Mouse (Mus musculus) CD8-positive naive resting alpha-beta T cell, adult 2 months (primary cell): ENCODE measurements at regions not wholly inside any gene's neighbourhood (a gene's known extent, or its start where the extent isn't known, plus 50 kb on each side); places are given as distances from the start of the nearest gene placed in this dataset.

Experiments used
- DNase-seq, 2 experiments: peaks; one replicate each; pipeline ENCODE4 v3.0.0; 2022; ENCODE audit warnings: low read depth in 2 of 2, low spot score in 2 of 2

- no peak for DNase-seq
These were observed 329.9 kb downstream of the Insc start for GRCm38 (mm10) chr7:115073406-115073805.

DNA sequence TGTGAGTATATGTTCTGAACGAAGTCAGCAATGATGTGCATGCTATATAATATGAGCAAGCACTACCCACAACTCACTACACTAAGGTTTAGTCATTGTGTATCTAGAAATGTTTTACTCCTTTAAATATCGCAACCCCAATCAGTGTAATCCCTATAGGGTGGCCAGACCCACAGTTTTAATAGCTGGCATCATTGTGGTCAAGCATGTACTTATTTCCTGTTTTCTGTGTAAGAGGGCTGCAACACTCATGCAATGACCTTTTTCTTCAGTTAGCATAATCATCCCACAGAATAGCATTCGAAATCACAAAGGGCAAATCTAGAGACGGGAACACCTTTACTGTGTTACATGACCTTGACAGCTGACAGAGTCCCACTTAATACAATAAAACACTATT, 333.3 kb downstream of the Insc start:
- DNase-seq: no peak

DNA sequence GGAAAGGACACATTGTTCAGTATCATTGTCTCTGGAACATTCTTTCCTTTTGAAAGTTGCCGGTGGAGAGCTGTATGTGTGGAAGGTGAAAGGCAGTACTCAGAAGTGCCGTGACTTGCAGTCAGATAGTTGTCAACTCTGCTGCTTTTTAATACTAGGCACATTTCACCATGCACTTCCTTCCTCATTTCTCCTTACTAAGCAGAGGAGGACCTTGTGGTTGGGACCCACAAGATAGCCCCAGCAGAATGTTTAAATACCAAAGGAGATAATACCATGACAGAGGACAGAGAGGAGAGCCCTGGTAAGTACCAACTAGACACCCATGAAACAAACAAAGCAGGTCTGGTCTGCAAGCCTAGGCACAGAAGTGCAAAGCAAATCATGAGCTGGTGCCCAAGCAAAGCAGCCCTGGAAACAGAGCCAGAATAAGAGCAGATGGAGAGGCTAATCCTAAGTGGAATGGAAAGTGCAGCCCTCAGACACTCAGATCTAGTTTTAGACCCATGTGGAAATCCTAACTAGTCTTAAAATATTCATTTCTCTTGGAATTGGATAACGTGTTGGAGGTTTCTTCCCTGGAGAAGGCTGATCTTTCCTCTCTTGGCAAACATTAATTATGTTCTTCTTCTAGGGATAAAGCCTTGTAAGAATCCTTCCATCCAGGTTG, 341.4 kb downstream of the Insc start:
- no peak for DNase-seq

DNA sequence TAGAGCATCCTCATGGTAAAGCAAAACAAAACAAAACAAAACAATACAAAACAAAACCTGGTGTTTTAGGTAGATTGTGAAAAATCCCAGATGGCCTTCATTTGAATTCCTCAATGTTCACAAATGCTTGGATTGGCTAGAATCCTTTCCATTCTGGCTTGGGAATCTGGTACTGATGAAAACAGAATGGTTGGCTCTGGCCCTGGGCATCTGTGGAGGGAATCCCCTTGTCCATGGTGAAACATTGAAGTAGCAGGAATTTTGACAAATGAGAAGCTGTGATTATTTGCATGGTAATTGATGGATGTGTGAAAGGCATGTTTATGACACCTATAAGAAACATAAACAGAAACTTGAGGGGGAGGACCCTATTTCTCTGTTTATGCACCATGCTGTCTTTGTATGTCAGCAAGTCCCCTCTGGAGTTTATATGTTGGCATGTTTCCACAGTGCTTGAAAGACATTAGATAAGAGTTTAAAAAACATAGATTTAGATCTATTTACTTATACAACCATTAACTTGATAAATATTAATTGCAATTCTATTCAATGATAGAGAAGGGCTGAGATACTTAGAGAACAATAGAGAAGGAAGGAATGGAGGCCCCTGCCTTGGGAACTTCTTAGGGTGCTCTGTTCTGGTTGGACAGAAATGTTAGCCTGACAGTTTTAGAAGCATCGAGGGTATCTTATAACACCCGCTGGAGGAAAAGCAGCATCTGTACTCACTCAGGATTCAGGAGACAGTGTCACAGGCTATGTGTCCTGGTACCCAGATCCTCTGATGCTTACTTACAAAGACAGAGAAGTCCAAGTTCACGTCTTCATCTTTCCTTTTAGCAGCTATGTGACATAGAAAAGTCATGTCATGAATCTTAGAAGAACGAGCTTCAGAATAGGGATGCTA, 343.3 kb downstream of the Insc start:
- DNase-seq: no peak

GRCm38 (mm10) chr7:115092481-115093050, 349.1 kb downstream of the Insc start:
- DNase-seq: no peak

DNA sequence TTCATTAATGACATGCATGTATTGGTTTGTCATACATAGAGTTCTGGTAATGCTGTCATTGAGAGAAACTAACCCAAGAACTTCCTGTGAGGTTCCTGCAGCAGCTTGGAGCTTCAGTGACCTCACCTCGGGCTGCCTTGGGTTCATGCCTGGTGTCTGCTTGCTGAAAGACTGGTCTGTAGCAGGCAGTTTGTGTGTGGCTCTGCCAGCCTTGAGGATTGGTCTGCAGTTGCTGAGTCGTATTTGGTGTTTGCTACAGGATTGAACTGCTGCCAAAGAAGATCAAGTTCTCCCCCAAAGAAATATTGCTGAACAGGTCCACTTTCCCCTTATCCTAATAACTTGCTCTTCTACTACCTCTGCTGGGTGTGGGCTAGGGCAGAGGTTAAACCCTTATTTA, 362.5 kb downstream of the Insc start:
- no peak for DNase-seq

- DNase-seq: no peak
These were observed 368.8 kb downstream of the Insc start for GRCm38 (mm10) chr7:115112282-115112681.

- no peak for DNase-seq
These were observed 379.8 kb downstream of the Insc start for GRCm38 (mm10) chr7:115123283-115123682.

DNA sequence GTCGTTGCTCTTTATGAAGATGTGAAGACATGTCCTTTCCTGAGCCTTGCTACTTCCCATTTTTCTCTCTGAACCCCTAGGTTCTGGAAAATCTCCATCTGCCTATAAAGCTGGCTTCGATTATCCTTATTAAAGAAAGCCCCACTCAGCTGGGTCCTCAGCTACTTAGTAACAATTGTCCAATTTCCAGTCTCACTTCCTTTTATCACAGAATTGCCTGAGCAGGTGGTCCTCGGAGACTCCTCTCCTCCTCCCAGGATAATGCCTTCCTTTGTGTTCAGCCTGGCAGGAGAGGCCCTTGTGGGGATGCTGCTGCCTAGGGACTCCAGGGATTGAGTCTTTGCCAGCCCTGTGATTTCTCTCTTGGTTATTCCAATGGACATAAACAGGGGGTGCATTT, 385.5 kb downstream of the Insc start:
- DNase-seq: no peak

DNA sequence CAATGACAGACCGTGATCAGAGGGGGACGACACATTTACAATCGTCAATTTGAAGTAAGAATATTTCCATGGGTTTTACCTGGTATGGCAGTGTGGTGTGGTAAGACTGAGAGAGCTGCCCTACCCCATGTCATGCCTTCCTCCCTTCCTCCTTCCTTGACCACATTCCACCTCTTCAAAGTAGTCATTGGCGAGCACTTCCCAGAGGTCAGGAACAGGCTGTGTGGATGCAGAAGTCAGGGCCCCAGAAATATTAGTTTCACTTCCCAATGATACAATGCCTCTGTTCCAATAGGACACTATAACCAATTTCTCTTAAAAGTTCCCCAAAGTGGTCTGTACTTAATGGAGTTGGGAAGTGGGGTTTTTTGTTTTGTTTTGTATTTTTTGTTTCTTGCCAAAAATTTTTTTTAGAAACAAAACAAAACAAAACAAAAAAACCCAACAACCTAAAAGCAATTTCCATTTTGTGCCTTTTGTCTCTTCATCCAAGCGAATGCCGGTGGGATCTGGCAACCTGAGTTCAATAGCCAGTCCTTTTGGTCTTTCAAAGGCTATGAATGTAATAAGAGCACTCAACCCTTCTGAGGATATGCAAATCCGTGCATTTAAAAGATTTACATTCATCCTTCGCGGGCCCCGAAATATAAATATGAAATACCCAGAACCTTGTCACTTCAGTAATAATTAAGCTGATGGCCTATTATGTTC, 387.9 kb downstream of the Insc start:
- DNase-seq: no peak

DNA sequence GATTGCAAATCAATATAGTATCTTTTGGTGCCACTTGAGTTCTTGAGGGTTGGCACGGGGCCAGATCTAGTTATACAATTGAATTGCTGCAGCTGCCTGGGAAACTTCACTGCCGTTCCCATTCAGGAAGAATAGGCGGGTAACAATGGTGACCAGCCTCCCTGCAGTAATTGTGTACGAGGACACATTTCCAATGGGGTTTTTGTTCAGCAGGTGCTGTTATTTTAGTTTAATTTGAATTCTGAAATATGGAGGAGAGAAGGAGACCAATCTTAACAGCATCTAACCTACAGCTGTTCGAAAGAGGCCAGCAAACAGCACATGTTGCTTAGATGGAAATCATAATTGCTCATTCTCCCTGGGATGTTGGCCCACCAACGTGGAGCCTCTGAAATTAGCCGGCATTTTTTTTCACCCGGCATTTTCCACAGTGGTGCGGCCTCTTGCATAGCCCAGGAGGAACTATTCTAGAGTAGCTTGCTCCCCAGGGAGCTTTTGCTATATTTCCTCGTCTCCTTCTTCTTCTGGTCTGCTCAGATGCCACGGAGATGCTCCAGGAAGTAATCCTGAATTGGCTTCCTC, 388.6 kb downstream of the Insc start:
- no peak for DNase-seq

DNA sequence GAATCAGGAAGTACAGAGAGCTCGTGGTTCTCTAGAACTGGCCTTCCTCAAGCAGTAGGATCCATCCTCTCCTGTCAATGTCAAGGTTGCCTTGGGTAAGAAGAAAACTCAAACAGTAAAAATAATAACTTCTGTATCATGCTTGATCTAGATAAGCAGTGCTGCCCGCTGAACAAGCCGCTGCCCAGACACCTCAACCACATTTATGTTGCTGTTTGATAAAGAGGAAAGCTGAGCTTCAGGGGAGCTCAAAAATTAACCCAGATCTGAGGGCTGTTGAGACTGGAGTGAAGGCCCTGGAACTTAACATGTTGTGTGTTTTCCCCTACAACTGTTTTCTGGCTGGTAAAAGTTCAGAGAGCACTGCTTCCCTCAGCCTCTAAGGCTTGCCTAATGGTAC, 389.1 kb downstream of the Insc start:
- DNase-seq: no peak

DNA sequence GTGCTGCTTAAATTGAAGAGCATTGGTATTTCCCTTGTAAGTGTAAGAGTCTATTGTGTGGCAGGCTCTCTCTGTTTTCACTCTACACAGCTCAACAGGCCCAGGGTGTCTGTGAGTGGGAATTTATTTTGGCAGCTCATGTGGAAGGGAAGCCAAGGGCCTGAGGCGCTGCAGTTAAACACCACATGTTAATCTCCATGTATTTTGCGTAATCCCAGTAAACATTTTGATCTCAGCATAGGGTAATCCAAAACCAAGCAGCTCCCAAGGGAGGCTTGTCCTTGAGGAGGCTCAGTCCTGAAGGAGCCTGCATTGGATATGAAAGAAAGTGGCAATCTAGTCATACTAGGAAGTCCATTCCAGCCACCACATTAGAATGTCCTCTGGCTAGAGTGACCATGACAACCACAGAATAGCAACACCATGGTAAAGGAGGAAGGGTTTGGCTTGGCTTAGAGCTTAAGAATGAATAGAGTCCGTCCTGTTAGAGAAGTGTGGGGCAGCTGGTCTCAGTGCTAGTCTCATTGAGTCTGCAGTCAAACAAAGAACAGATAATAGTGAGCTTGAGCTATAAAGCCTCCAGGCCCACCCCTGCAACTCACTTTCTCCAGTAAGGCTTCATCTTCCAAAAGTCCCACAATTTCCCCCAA, 391.6 kb downstream of the Insc start:
- no peak for DNase-seq

DNA sequence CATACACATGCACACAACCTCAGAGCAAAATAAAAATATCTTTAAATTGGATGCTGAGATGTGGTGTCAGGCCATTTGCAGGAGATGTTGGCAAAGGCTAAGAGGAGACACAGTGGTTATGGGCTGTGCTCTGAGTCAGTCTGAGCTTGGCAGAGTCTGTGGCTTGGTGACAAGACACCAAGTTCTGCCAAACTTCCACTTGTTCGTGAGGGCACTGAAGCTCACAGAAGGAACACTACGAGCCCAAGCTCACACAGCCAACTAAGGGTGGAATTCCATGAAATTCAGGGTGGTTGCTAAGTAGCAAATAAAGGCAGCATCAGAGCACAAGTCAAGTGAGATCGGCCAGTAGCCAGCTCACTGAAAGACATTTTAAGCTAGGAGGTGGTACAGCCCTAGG, 396.8 kb downstream of the Insc start:
- no peak for DNase-seq

DNA sequence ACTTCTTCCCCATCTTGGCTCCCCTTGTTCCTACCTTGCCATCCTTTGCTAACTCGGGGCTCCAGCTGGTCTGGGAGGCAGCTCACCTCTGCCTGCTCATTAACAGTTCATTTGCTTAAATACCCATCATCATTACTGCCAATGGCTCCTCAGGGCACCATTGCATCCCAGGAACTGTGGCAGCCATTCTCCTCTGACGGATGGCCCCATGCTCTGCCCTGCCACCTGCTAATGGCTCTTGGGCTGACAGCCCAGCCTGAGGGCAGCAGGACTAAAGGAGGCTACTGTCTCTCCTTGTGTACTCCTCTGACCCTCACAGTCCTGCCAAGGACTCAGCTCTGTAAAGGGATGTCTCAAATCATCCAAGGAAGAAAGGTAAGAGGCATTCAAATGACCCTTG, 398.7 kb downstream of the Insc start:
- DNase-seq: no peak

GRCm38 (mm10) chr7:115144947-115145346, 401.5 kb downstream of the Insc start:
- no peak for DNase-seq

- DNase-seq: no peak
These were observed 404.0 kb downstream of the Insc start for GRCm38 (mm10) chr7:115147352-115147977.

GRCm38 (mm10) chr7:115153291-115153690, 409.8 kb downstream of the Insc start:
- no peak for DNase-seq

GRCm38 (mm10) chr7:115153764-115154509, 410.4 kb downstream of the Insc start:
- no peak for DNase-seq

DNA sequence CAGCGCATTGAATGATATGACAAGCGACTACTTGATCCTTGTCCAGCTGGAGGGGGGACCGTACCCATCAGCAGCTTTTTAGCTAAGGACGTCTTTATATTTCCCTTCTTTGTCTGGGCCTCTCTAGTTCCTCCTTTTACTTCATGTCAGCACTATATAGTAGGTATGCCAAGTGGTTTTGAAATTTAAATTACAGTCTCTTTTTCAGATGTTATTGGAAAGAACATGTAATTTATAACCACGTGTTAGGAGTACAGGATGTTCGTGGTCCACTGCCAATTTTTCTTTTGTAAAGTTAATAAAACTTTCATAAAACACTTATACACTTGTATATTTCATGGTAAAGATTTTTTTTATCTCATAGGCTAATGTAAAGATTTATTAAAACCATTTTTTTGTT, 426.5 kb downstream of the Insc start:
- DNase-seq: no peak
